Mouse (Mus musculus) hindbrain, embryonic 11.5 days (tissue): ENCODE results near the gene Hist1h2aa. TPM values are rescaled to one million over a fixed set of nuclear protein-coding genes. Genes with fewer than 3 reads are reported as not detected.

Experiments
- ATAC-seq: fragments of 200-750 bp; cut with Nextera tagmentation; 2 replicates; pipeline ENCODE4 v1.8.0; 2017; ENCODE audit warnings: mild to moderate bottlenecking, moderate TSS enrichment, moderate library complexity; ENCODE audit not compliant: low FRiP score
- DNase-seq: peaks from one replicate; pipeline ENCODE4 v3.0.0-alpha.2; 2015; ENCODE audit warnings: low spot score
- H3K27ac ChIP-seq: fragments of 300-500 bp; sonication (generic); 2 replicates; pipeline ENCODE4 v1.5.1; 2014; ENCODE audit warnings: mild to moderate bottlenecking, low read depth, low read length
- H3K27me3 ChIP-seq: fragments of 300-500 bp; sonication (generic); 2 replicates; pipeline ENCODE4 v1.6.1; 2014; ENCODE audit warnings: mild to moderate bottlenecking, low read length, moderate library complexity, mixed read lengths; ENCODE audit not compliant: control insufficient read depth, insufficient read depth
- H3K36me3 ChIP-seq: fragments of 300-500 bp; sonication (generic); 2 replicates; pipeline ENCODE4 v1.6.1; 2014; ENCODE audit warnings: mild to moderate bottlenecking, low read length, moderate library complexity, mixed read lengths; ENCODE audit not compliant: control insufficient read depth, insufficient read depth
- H3K4me1 ChIP-seq: fragments of 300-500 bp; sonication (generic); replicated peaks from 2 replicates; pipeline ENCODE4 v1.6.1; 2014; ENCODE audit warnings: low read length, mixed read lengths; ENCODE audit not compliant: control insufficient read depth, insufficient read depth
- H3K4me2 ChIP-seq: fragments of 300-500 bp; sonication (generic); replicated peaks from 2 replicates; pipeline ENCODE4 v1.6.1; 2014; ENCODE audit warnings: mild to moderate bottlenecking, low read depth, low read length
- H3K4me3 ChIP-seq: fragments of 300-500 bp; sonication (generic); 2 replicates; pipeline ENCODE4 v1.5.1; 2014; ENCODE audit warnings: low read depth, low read length
- H3K9ac ChIP-seq: fragments of 300-500 bp; sonication (generic); 2 replicates; pipeline ENCODE4 v1.6.1; 2014; ENCODE audit warnings: low read depth, low read length
- H3K9me3 ChIP-seq: fragments of 300-500 bp; sonication (generic); 2 replicates; pipeline ENCODE4 v1.6.1; 2016; ENCODE audit warnings: low read length; ENCODE audit not compliant: control insufficient read depth
- WGBS: fragments of 180-500 bp; shearing (Covaris S2); extraction: QIAGEN DNeasy Blood & Tissue Kit; methylation state at CpG from one replicate; pipeline ENCODE4 v1.1.7; 2014; 5-methylcytosine and 5-hydroxymethylcytosine counted together
- polyA plus RNA-seq: library from polyadenylated mRNA; unstranded; fragments of >200 nt; fragmentation: Nextera tagmentation; extraction: Ambion mirVana; gene quantifications from 2 replicates; pipeline ENCODE4 v1.2.1, GENCODE M21; 2014

Hist1h2aa gene
- polyA plus RNA-seq, 1 experiment from 2014 or later = not detected

GRCm38 (mm10) chr13:23933421-23934210 is 646 bp upstream of the Hist1h2aa start, which contains the start of gene Hist1h2ba:
Gene Hist1h2ba (minus strand): TSS chr13:23934156.
- 93% methylated on average over 31 of the region's 39 CpGs for WGBS
- Histone ChIP-seq H3K27me3 (no peaks in the 10 kb centered on the region), H3K4me3 (no peak within 1 kb of the TSS), H3K4me1 (no peaks in the 10 kb centered on the region), H3K4me2 (no peak within 1 kb of the TSS), H3K9ac (no peak within 1 kb of the TSS), H3K27ac (no peak within 1 kb of the TSS), H3K36me3 (no peaks in the 10 kb centered on the region), H3K9me3 (no peaks in the 10 kb centered on the region)
- no peak for ATAC-seq
- no peak for DNase-seq

DNA sequence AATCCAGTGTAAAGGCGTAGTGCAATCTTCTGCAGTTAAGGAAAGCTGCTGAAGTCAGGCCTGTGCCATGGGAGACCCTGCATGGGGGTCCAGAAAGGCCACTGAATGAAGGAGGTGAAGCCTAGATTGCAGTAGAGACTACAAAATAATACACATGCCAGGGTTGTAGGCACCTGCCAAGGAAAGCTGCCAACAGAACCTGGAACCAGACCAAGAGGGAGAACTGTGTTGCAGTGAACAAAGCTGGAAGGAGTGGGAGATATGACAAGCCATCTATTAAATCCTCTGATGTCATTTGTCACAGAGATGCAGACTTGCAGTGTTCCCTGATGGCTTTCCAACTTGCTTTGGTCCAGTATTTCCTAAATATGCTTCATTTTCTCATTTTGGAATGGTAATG is 4.4 kb downstream of the Hist1h2aa start:
- Histone ChIP-seq H3K4me2 (no peak overlapping the region), H3K4me1 (no peaks in the 10 kb centered on the region), H3K9me3 (no peaks in the 10 kb centered on the region), H3K27ac (no peak overlapping the region), H3K36me3 (no peaks in the 10 kb centered on the region), H3K9ac (no peak overlapping the region), H3K4me3 (no peak overlapping the region), H3K27me3 (no peaks in the 10 kb centered on the region)
- whole genome bisulfite sequencing = 87% methylated on average over 1 of the region's 1 CpGs
- ATAC-seq (no peak), DNase-seq (no peak)

- H3K9ac ChIP-seq = no peak overlapping the region
- DNase-seq (no peak), ATAC-seq (no peak)
- no peak overlapping the region for H3K4me2 ChIP-seq
- WGBS = 72% methylated on average over 6 of the region's 6 CpGs
- no peak overlapping the region for H3K4me3 ChIP-seq
- no peak overlapping the region for H3K27ac ChIP-seq
- H3K36me3 ChIP-seq = no peaks in the 10 kb centered on the region
- no peaks in the 10 kb centered on the region for H3K4me1 ChIP-seq
- no peaks in the 10 kb centered on the region for H3K27me3 ChIP-seq
- no peaks in the 10 kb centered on the region for H3K9me3 ChIP-seq
Observed at GRCm38 (mm10) chr13:23940291-23940690, 6.0 kb downstream of the Hist1h2aa start.

- no peak for DNase-seq
- no peaks in the 10 kb centered on the region for H3K27me3 ChIP-seq
- H3K4me2 ChIP-seq = no peak overlapping the region
- 55% methylated on average over 2 of the region's 2 CpGs for WGBS
- H3K9ac ChIP-seq = no peak overlapping the region
- no peak for ATAC-seq
- H3K9me3 ChIP-seq = no peaks in the 10 kb centered on the region
- H3K4me1 ChIP-seq = no peaks in the 10 kb centered on the region
- H3K27ac ChIP-seq = no peak overlapping the region
- no peaks in the 10 kb centered on the region for H3K36me3 ChIP-seq
- no peak overlapping the region for H3K4me3 ChIP-seq
Observed at GRCm38 (mm10) chr13:23942861-23943260, 8.6 kb downstream of the Hist1h2aa start.

- ATAC-seq (no peak), DNase-seq (no peak)
- 44% methylated on average over 2 of the region's 2 CpGs for WGBS
- H3K9ac ChIP-seq = no peak overlapping the region
- no peaks in the 10 kb centered on the region for H3K9me3 ChIP-seq
- no peak overlapping the region for H3K4me2 ChIP-seq
- no peaks in the 10 kb centered on the region for H3K36me3 ChIP-seq
- H3K4me3 ChIP-seq = no peak overlapping the region
- no peaks in the 10 kb centered on the region for H3K4me1 ChIP-seq
- no peaks in the 10 kb centered on the region for H3K27me3 ChIP-seq
- no peak overlapping the region for H3K27ac ChIP-seq
Observed at GRCm38 (mm10) chr13:23946254-23946653, 12.0 kb downstream of the Hist1h2aa start.

DNA sequence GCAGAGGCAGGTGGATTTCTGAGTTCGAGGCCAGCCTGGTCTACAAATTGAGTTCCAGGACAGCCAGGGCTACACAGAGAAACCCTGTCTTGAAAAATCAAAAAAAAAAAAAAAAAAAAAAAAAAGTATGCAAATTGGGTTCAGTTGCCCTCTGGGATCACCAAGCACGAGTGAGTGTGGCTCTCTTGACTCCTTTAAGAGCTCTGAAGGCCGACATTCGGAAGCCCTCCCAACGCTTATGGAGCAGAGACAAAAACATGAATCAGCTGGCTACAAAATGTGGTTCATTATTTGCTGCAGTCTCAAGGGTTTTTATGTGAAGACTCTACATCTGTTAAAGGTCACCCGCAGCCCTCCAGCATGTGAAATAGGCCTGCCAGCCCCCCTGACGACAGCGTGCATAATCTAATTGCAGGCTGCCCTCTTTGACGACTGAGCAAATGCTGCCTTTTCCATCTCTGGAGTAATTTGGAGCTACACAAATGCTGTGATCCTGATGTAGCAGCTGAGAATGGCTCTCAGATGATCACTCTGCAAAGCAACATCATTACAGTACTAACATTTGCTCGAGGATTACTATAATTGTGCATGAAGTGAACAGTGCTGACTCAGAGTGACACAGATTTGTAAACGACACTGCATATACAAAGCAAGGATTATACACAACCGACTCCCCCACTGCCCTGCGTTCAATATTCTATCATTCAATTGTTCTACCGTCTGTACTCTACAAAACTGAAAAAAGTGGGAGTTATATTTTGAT is 15.4 kb downstream of the Hist1h2aa start:
- no peak overlapping the region for H3K4me2 ChIP-seq
- DNase-seq (peak; percentile 60), ATAC-seq (peak; percentile 76)
- no peaks in the 10 kb centered on the region for H3K27me3 ChIP-seq
- no peak overlapping the region; the same call in 1 of the 2 replicates for H3K27ac ChIP-seq
- H3K4me1 ChIP-seq = no peaks in the 10 kb centered on the region
- H3K36me3 ChIP-seq = no peaks in the 10 kb centered on the region
- WGBS = 50% methylated on average over 14 of the region's 14 CpGs
- H3K4me3 ChIP-seq = no peak overlapping the region
- H3K9ac ChIP-seq = no peak overlapping the region
- H3K9me3 ChIP-seq = no peaks in the 10 kb centered on the region

- Histone ChIP-seq H3K9me3 (no peaks in the 10 kb centered on the region), H3K4me1 (no peaks in the 10 kb centered on the region), H3K27me3 (no peaks in the 10 kb centered on the region), H3K4me3 (no peak overlapping the region), H3K27ac (no peak overlapping the region), H3K36me3 (no peaks in the 10 kb centered on the region), H3K9ac (no peak overlapping the region), H3K4me2 (no peak overlapping the region)
- no peak for DNase-seq
- ATAC-seq = no peak
- 74% methylated on average over 3 of the region's 3 CpGs for WGBS
Observed at GRCm38 (mm10) chr13:23950928-23951327, 16.7 kb downstream of the Hist1h2aa start.

- ATAC-seq = no peak
- WGBS = 29% methylated on average over 2 of the region's 2 CpGs
Observed at GRCm38 (mm10) chr13:23959776-23960175, 25.5 kb downstream of the Hist1h2aa start.

More at GRCm38 (mm10) chr13:23959776-23960175, 25.5 kb downstream of the Hist1h2aa start:
- no peaks in the 10 kb centered on the region for H3K4me1 ChIP-seq
- no peaks in the 10 kb centered on the region for H3K27me3 ChIP-seq
- no peak for DNase-seq
- H3K9me3 ChIP-seq = no peaks in the 10 kb centered on the region
- no peak overlapping the region for H3K4me3 ChIP-seq
- no peak overlapping the region for H3K9ac ChIP-seq
- H3K27ac ChIP-seq = no peak overlapping the region
- H3K36me3 ChIP-seq = no peaks in the 10 kb centered on the region
- no peak overlapping the region for H3K4me2 ChIP-seq
